Mouse (Mus musculus): Measurements from ENCODE around the gene Rpl36a. TPM values are rescaled to one million over a fixed set of nuclear protein-coding genes. Genes with fewer than 3 reads are reported as not detected.
"Not testable (repeated sequence)": the region's sequence is repeated elsewhere in the genome, so short reads cannot be mapped to it uniquely, and the experiment has no call there.

Rpl36a gene
- total RNA-seq (2021): 100 to 1,000 TPM; 125 to 133 TPM
- long read RNA-seq, experiment 1, transcript Rpl36a-201 (5 exons, 483 nt): major isoform, 58 of 62 reads
- long read RNA-seq, experiment 1, partial matches to known transcripts: 0 of 62 reads
- long read RNA-seq, experiment 1, other reads (novel, unspliced or antisense): 0 of 62 reads
- long read RNA-seq, experiment 2, transcript Rpl36a-201 (5 exons, 483 nt): major isoform, 75 of 79 reads
- long read RNA-seq, experiment 2, partial matches to known transcripts: 0 of 79 reads
- long read RNA-seq, experiment 2, other reads (novel, unspliced or antisense): 0 of 79 reads

DNA sequence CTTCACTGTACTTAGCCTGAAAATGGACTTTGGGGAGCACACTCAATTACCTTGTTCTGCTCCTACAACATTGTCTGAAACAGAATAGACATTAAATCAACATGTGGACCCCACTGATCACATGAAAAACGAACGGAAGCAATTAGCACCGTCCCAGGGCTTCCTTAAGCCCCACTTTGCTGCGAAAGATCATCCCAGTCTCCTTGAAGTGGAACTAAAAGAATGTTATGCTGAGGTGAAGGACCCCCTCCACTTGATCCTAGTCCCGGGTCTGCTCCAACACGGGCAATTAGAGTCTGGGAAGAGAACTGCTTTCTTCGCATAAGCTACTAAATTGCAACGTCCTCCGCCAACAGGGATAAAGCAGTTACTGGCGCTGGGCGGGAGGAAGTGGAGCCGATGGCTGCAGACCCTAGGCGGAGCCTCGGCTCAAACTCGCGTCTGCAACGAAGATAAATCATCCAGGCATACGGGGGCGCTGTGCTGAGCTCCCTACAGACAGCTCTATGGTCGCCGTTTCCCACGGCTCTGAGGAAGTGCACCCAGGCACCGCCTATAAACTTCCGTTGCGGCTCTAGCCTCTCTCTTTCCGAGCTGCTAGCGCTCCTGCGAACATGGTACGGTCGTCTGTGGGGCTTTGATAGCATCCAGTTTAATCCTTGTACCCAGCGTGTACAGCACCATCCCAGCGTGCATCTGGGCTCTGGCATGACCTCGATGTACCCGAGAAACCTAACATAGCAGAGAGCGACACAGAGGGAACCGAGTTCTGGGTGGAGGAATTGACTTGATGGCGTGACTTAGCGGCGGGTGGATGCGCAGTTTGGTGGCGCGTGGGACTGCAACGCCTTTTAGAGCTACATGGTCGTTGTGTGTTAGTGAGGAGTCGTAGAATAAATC, at the start of gene Rpl36a:
Gene Rpl36a (plus strand): TSS at position 552 of the 900 bp plus-strand sequence.
- peak; percentile 87 for DNase-seq (ENCODE audit: low spot score)

DNA sequence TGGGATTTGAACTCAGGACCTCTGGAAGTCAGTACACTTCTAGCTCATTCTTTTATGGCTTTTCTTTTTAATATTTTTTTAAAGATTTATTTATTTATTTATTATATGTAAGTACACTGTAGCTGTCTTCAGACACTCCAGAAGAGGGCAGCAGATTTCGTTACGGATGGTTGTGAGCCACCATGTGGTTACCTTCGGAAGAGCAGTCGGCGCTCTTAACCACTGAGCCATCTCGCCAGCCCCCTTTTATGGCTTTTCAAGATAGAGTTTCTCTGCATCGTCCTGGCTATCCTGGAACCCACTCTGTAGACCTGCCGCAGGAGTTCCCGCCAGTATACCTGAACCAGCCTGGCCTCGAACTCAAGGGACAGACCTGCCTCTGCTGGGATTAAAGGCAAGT, 45.7 kb upstream of the Rpl36a start:
- not testable (repeated sequence) for DNase-seq (ENCODE audit: low spot score)

DNA sequence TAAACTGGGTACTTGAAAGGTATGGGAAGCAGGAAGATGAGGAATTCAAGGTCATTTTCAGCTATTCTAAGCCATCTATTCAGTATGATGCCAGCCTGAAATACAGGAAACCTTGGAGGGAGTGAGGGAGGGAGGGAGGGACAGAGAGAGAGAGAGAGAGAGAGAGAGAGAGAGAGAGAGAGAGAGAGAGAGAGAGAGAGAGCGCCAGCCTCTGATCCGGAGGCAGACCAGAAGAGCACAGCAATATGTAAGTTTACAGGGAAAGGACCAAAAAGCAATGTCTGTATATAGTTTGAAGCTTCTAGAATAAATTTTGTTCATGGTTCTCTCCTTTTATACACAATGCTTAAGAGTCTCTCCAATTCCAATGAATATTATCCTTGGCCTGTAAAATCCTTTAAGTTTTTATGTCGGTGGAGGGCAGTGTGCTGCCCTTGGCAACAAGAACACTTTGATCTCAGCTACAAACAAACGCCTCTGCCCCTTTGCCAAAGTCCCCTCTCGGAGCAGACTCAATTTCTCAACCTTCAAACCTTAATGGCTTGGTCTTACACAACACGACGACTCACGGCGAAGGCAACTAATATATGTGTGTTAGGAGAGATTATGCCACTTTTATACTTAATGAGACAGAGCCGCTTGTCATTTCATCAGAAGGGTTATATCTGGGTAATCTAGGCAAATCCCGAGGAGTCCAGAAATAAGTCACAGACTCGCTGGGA, 44.9 kb upstream of the Rpl36a start:
- DNase-seq (ENCODE audit: low spot score): no peak

DNA sequence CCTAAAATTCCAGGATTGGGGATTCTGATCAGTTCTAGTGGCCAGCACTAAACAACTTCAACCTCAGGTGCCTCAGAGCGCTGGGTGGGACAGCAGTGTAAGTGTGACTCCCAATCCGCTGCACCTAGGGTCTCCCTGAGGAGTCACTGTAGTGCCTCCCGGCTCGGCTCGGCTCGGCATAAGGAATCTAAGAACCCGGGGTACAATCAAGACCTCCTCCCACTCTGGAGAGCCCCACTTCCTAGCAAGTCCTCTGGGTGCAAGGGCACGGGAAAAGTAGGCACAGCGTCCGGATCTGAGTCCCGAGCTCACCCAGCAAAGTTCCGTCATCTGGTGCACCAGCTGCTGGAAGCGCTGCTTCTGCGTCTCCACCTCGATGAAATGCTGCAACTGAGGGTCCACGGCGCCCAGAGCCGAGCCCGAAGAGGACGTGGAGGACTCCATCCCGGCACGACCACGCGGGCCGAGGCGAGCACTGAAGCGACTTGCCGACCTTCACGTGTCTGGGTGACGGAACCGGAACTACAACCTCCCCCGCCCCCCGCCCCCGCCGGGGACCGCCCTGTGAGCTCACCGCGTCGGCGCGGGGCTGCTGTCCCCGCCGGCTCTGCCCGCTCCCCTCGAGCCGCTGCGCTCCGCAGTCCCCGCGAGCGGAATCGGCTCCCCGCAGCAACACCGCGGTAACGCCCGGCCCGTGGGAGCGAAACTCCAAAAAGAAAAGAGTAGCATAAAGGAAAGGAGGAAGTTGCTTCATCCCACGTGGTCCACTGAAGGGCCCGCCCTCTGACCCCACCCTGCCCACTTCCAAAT, 44.1 kb upstream of the Rpl36a start, which contains the start of gene Timm8a1:
Gene Timm8a1 (minus strand): TSS at position 721 of the 810 bp plus-strand sequence.
- DNase-seq (ENCODE audit: low spot score): peak; percentile 45

DNA sequence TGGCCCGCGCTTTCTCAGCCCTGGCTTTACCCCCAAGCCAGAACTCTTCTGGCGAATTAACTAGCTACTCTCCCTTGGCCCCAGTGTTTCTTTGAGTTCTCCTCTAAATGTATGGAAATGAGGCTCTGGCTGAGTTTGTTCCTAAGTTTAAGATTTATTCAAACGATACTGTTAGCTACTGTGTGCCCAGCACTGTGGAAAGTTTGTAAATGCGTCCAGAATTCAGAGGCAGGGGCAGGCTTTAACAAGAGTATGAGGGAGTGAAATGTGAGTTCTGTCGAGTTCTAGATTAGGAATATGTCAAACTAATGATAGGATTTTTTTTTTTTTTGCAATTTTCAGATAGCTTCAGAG, 43.5 kb upstream of the Rpl36a start:
- no peak for DNase-seq (ENCODE audit: low spot score)

DNA sequence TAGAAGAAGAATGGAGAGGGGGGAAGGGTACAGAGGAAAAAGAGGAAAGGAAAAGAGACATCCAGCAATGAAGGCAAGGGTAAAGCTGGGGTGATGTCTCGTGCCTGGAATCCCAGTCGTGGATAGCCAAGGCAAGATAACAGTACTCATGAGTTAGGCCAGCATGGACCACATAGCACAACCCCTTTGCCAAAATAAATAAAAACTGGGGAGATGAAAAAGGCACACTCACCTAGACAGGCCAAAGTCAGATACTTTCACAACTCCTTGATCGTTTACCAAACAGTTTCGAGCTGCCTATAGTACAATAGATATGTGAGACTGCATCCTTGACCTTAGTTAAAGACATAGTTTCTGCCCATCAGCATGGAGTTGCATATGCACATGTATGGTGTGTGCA, 38.1 kb upstream of the Rpl36a start:
- no peak for DNase-seq (ENCODE audit: low spot score)

DNA sequence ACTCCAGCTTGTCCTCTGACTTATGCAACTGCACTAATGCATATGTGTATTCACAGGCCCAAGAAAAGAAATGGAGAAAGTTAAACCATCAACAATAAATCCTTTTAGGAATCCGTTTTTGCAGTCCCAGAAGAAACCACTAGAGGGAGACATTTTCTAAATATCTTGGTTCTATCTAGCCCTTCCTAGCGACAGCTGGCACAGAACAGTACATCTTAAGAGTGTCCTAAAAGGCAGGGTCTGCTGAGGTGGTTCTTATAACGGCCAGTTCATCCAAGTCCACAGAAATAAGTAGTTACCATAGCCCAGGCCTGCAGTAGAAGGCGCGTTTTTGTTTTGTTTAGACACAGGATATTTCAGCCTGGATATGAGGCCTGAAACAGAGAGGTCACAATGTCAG, 34.6 kb upstream of the Rpl36a start:
- DNase-seq (ENCODE audit: low spot score): peak; percentile 32

DNA sequence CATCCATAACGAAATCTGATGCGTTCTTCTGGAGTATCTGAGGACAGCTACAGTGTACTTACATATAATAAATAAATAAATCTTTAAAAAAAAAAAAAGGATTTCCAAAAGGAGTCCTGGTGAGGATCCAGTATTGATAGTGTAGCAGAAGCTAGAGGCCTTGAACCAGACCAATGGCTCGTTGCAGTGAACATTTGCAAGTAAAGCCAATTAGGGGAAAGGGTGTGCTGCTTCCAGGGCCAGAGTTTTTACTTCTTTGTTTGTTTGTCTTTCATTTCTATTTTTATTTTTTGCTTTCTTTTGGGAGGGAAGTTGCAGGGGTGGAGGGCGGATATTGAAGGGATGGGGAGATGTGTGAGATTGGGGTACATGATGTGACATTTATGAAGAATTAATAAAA, 32.1 kb upstream of the Rpl36a start:
- no peak for DNase-seq (ENCODE audit: low spot score)

DNA sequence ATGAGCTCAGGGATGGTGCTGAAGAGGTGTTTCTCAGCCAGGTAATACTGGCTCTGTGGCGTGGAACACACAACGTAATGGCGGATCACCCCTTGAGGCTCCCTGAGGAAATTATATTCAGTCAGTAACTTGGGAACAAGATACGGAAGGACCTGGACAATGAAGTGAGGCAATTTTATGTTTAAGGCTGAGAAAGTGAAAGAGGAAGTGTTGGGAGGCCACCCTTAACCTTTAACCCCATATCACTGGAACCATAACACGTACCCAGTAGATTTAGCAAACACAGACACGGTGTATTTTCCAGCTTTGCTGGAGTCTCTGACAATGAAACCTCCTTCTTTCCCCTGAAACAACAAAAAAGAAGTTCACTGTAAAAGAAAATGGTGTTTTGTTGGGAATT, 31.0 kb upstream of the Rpl36a start:
- DNase-seq (ENCODE audit: low spot score): no peak

DNA sequence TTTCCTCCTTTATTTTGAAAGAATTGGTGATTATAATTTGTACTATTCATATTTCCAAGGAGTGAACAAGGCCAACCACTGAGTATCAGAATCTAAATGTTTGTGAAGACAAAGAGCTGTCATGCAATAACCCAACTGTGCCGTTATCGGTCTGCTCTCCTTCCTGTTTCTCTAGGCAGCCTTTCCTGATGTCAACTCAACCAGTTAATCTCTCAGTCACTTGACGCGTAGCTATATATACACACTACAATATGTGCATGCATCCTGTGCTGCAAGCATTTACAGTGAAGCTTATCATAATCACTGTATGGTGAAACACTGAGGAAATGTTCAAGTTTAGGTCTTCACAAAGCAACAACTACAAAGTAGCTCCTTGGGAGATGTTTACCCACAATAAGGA, 21.1 kb upstream of the Rpl36a start:
- DNase-seq (ENCODE audit: low spot score): no peak

DNA sequence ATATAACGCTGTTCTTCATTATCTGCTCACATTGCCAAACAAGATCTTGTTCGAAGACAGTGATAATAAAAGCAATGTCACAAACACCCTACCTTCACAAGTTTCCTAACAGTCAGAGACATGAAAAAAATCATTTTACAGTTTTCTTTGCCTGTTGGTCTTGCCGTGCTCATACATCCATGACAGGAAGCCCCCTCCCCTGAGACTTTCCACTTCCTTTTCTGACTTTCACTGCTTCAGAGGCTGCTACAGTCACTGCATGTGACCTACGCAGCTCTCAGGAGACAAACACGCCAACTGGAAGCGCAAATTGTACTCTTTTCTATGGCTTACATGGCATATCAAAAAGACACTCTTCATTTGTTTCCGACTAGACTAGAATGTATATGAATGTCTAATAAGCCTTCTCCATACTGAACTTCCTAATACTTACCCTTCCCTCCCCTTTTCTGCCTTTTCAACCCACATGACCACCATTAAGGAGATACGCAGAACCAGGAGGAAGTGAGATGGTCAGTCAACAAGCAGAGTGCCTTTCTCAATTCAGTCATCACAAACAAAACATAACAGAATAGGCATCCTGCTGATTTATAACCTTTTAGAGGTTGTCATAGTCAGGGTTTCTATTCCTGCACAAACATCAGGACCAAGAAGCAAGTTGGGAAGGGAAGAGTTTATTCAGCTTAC, 18.8 kb upstream of the Rpl36a start:
- no peak for DNase-seq (ENCODE audit: low spot score)

DNA sequence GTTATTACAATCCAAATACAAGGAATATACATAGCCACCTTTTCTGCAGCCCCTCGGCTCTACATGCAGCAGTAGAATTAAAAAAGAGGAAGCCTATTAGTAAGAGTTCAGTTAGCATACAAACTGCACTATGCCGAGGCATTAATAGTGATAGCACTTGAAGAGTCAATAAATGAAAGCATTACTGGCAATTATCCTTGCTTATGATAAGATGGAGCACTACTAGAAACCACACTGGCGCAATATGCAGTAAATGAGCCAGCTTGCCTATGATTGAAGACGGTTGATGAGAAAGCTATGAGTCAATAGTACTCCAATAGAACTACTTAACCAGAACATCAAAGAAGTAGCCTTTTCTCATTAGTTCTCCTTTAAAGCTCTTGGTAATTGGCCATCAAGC, 7.6 kb upstream of the Rpl36a start:
- DNase-seq (ENCODE audit: low spot score): no peak

DNA sequence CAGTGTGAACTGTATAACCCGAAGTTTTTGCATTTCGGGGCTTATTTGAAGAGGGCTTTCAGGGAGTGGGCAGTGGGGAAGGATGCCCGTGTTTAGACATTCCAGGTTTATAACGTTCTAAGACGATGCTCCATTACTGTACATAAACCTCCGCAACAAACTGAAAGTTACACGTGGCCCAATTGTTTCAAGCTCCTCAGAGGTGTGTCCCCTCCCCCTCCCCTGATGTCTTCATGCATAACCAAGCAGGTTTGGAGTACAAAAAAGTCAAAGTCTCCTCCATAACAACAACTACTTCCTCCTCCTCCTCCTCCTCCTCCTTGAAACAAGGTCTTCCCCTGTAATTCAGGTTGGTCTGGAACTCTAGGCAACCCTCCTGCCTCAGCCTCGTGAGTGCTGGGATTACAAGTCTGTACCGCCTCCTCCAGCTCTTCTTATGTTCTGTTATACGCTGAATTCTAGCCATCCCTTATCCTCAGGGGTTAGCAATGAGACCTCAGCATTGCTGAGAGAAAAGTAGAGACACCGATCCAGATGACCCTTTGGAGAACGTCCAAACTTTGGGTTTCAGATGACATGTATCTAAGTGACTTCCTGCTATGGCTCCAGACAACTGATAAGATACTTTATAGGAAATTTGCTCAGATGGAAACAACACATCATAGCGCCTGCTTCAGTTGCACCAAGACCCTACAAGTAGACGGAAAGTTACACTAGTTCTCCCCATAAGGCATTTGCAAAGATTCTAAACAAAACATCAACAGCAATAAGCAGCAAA, 4.7 kb upstream of the Rpl36a start:
- no peak for DNase-seq (ENCODE audit: low spot score)

DNA sequence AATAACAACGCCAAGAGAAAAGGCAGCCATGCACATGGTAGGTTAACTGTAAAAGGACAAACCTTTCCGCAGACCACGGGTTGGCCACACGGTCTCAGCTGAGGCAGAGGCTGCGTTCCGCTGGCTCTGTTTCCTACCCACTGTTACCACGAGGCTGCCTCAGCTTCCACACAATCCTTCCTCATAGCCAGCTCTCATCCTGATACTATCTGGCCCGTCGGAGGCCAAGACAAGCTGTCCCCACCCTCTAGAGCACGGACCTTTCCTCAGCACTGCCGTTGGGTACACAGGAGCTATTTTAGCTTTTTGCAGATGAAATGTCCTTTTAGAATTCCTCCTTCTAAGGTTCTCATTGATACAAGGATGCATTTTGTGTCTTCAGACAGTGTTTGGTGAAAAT, 3.2 kb upstream of the Rpl36a start:
- no peak for DNase-seq (ENCODE audit: low spot score)

DNA sequence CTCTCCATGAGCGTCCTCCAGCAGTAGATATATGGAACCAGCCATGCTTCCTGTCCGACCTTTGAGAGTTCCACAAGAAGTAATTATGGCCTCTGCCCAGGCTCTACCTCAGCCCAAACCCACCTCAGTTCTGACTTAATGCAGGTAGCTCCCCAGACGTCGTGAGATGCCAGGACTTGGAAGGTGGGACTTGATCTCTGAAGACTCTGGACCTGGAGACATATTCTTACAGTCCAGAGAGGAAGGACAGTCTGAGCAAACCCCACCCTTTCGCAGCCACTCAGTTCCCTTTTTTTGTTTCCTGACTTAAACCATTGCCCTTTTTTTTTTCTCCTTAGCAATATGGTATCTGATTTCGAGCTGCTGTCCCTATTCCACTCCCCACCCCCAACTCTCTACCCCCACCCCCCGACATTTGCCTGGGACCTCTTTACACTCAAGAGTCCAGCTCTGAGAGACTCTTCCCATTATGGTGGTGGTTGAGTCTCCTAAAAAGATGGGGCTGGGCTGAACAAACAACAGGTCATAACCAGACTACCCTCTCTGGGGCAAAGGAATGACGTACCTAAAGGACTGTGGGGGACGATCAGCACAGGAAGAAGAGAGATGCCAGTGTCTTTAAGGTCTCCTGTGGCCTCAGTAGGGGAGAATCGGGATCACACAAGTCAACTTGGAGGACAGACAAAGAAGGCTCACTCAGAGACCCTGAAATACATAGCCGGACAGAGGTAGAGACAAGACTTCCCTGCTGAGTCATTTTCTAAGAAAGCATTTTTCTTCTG, 2.4 kb upstream of the Rpl36a start, which contains the start of gene Btk:
Gene Btk (minus strand): TSS at position 683 of the 782 bp plus-strand sequence.
- DNase-seq (ENCODE audit: low spot score): no peak

DNA sequence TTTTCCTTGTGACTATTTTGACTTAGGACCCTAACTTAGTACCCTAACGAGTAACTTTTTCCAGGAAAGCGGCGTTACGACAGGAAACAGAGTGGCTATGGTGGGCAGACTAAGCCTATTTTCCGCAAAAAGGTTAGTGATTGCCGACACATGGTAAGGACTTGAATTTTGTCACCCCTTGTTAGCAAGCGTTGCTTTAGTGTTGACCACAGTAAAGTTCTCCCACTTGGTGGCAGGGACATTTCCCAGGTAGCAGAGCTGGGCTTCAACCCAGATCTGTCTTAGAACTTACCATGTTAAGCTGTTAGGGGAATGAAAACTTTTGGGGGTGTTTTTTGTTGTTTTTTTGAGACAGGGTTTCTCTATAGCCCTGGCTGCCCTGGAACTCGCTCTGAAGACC, 993 bp downstream of the Rpl36a start:
- DNase-seq (ENCODE audit: low spot score): no peak

DNA sequence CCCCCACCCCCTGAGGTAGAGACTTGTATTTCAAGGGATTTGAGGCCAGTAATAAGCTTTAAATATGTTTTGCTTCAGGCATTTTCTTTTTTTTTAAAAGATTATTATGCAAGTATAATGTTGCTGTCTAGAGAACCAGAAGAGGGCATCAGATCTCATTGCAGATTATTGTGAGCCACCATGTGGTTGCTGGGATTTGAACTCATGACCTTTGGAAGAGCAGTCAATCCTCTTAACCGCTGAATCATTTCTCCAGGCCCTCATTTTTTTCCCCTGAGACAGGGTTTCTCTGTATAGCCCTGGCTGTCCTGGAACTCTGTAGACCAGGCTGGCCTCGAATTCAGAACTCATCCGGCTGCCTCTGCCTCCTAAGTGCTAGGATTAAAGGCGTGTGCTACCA, 2.8 kb downstream of the Rpl36a start:
- DNase-seq (ENCODE audit: low spot score): no peak

DNA sequence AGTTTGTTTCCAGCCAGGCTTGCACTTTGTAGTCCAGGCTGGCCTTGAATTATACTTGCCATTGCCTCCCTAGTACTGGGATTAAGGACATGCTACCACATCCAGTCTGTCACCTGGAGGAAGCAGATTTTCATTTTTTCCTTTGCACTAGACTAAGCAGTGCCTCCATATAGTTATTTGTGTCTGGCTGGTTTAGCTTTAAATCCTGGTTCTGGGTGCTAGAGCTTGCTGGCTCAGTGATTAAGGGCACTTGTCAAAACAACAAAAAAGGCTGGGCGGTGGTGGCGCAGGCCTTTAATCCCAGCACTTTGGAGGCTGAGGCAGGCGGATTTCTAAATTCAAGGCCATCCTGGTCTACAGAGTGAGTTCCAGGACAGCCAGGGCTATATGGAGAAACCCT, 3.5 kb downstream of the Rpl36a start:
- no peak for DNase-seq (ENCODE audit: low spot score)

DNA sequence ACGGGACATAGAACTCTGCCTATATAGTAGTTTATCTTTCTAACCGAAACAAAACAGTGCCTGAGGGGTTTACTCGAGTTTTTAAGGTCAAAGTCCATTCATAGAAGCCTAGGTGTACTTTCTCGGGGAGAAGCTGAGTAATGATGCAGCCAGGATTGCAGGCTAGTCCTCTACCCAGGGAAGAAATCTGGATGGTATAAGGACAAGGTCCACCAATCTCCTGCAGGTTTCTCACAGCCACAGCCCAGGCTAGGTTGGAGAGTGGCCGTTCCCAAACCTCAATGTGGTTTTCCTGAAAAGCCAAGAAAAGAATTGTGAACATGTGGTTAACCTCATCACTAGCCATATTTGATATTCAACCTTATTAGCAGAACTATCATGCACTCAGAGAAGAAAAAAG, 4.4 kb downstream of the Rpl36a start:
- DNase-seq (ENCODE audit: low spot score): no peak
